Mouse (Mus musculus): Measurements from ENCODE around the gene Trappc5. TPM values are rescaled to one million over a fixed set of nuclear protein-coding genes. Genes with fewer than 3 reads are reported as not detected.
A peak's percentile ranks its signal among the peaks of the same experiment; 100 is the strongest.

The Trappc5 gene
- polyA plus RNA-seq, 1 experiment, result 28.7 TPM

- Histone ChIP-seq H3K4me1 (ENCODE audit: control insufficient read depth, insufficient read depth, low read length) (no peaks in the 10 kb centered on the region; the same call in 1 of the 2 replicates), H3K4me3 (replicated peaks; ENCODE audit: extremely low read depth, low read depth, low read length) (peak within 1 kb of the TSS; percentile 84)
- peak; percentile 94 for TF ChIP-seq CTCF (IDR thresholded peaks at IDR 0.05; ENCODE audit: insufficient read depth, low read length)
- no peak for TF ChIP-seq POLR2A (IDR thresholded peaks at IDR 0.05; ENCODE audit: borderline replicate concordance, extremely low read depth, low read depth, low read length)
- DNase-seq, result peak; percentile 87
- under 1% methylated on average over 23 of the region's 23 CpGs for WGBS
Measured at GRCm38 (mm10) chr8:3671980-3672491, 4.1 kb upstream of the Trappc5 start, which contains the start of gene Fcor. Gene Fcor, minus strand, starts transcription at chr8:3672362.

- TF ChIP-seq POLR2A (IDR thresholded peaks at IDR 0.05; ENCODE audit: borderline replicate concordance, extremely low read depth, low read depth, low read length) (no peak), CTCF (IDR thresholded peaks at IDR 0.05; ENCODE audit: insufficient read depth, low read length) (no peak)
- WGBS, result 54% methylated on average over 3 of the region's 3 CpGs
- Histone ChIP-seq H3K4me1 (ENCODE audit: control insufficient read depth, insufficient read depth, low read length) (no peaks in the 10 kb centered on the region; the same call in 1 of the 2 replicates), H3K4me3 (replicated peaks; ENCODE audit: extremely low read depth, low read depth, low read length) (no peak overlapping the region)
- DNase-seq, result no peak
Measured at GRCm38 (mm10) chr8:3674671-3675070, 1.4 kb upstream of the Trappc5 start.

GRCm38 (mm10) chr8:3676993-3677579 lies 987 bp downstream of the Trappc5 start:
- Histone ChIP-seq H3K4me3 (replicated peaks; ENCODE audit: extremely low read depth, low read depth, low read length) (peak overlapping the region; percentile 92), H3K4me1 (ENCODE audit: control insufficient read depth, insufficient read depth, low read length) (no peaks in the 10 kb centered on the region; the same call in 1 of the 2 replicates)
- TF ChIP-seq POLR2A (IDR thresholded peaks at IDR 0.05; ENCODE audit: borderline replicate concordance, extremely low read depth, low read depth, low read length) (no peak), CTCF (IDR thresholded peaks at IDR 0.05; ENCODE audit: insufficient read depth, low read length) (no peak)
- under 1% methylated on average over 15 of the region's 15 CpGs for WGBS
- DNase-seq, result no peak

GRCm38 (mm10) chr8:3678831-3679230 lies 2.7 kb downstream of the Trappc5 start:
- WGBS, result 97% methylated on average over 23 of the region's 23 CpGs
- DNase-seq, result no peak
- no peaks in the 10 kb centered on the region for H3K4me1 ChIP-seq (ENCODE audit: control insufficient read depth, insufficient read depth, low read length)
- no peak overlapping the region for H3K4me3 ChIP-seq (replicated peaks; ENCODE audit: extremely low read depth, low read depth, low read length)
- TF ChIP-seq POLR2A (IDR thresholded peaks at IDR 0.05; ENCODE audit: borderline replicate concordance, extremely low read depth, low read depth, low read length) (no peak), CTCF (IDR thresholded peaks at IDR 0.05; ENCODE audit: insufficient read depth, low read length) (no peak)

- DNase-seq, result no peak
- 95% methylated on average over 23 of the region's 23 CpGs for WGBS
- TF ChIP-seq CTCF (IDR thresholded peaks at IDR 0.05; ENCODE audit: insufficient read depth, low read length), result no peak
- no peak for TF ChIP-seq POLR2A (IDR thresholded peaks at IDR 0.05; ENCODE audit: borderline replicate concordance, extremely low read depth, low read depth, low read length)
- no peak overlapping the region for H3K4me3 ChIP-seq (replicated peaks; ENCODE audit: extremely low read depth, low read depth, low read length)
- no peaks in the 10 kb centered on the region for H3K4me1 ChIP-seq (ENCODE audit: control insufficient read depth, insufficient read depth, low read length)
Measured at GRCm38 (mm10) chr8:3679236-3679635, 3.1 kb downstream of the Trappc5 start.

GRCm38 (mm10) chr8:3679656-3680055 lies 3.6 kb downstream of the Trappc5 start:
- DNase-seq, result no peak
- Histone ChIP-seq H3K4me1 (ENCODE audit: control insufficient read depth, insufficient read depth, low read length) (no peaks in the 10 kb centered on the region), H3K4me3 (replicated peaks; ENCODE audit: extremely low read depth, low read depth, low read length) (no peak overlapping the region)
- 68% methylated on average over 5 of the region's 5 CpGs for WGBS
- TF ChIP-seq CTCF (IDR thresholded peaks at IDR 0.05; ENCODE audit: insufficient read depth, low read length) (no peak), POLR2A (IDR thresholded peaks at IDR 0.05; ENCODE audit: borderline replicate concordance, extremely low read depth, low read depth, low read length) (no peak)

GRCm38 (mm10) chr8:3682435-3682834 lies 6.3 kb downstream of the Trappc5 start:
- TF ChIP-seq CTCF (IDR thresholded peaks at IDR 0.05; ENCODE audit: insufficient read depth, low read length) (no peak), POLR2A (IDR thresholded peaks at IDR 0.05; ENCODE audit: borderline replicate concordance, extremely low read depth, low read depth, low read length) (no peak)
- Histone ChIP-seq H3K4me1 (ENCODE audit: control insufficient read depth, insufficient read depth, low read length) (no peaks in the 10 kb centered on the region), H3K4me3 (replicated peaks; ENCODE audit: extremely low read depth, low read depth, low read length) (no peak overlapping the region)
- DNase-seq, result no peak
- WGBS, result 92% methylated on average over 5 of the region's 5 CpGs

- Histone ChIP-seq H3K4me1 (ENCODE audit: control insufficient read depth, insufficient read depth, low read length) (no peaks in the 10 kb centered on the region), H3K4me3 (replicated peaks; ENCODE audit: extremely low read depth, low read depth, low read length) (no peak overlapping the region)
- DNase-seq, result no peak
- 56% methylated on average over 6 of the region's 6 CpGs for WGBS
- no peak for TF ChIP-seq CTCF (IDR thresholded peaks at IDR 0.05; ENCODE audit: insufficient read depth, low read length)
- no peak for TF ChIP-seq POLR2A (IDR thresholded peaks at IDR 0.05; ENCODE audit: borderline replicate concordance, extremely low read depth, low read depth, low read length)
Measured at GRCm38 (mm10) chr8:3683408-3684176, 7.5 kb downstream of the Trappc5 start.

GRCm38 (mm10) chr8:3684530-3684929 lies 8.4 kb downstream of the Trappc5 start:
- Histone ChIP-seq H3K4me1 (ENCODE audit: control insufficient read depth, insufficient read depth, low read length) (no peaks in the 10 kb centered on the region), H3K4me3 (replicated peaks; ENCODE audit: extremely low read depth, low read depth, low read length) (no peak overlapping the region)
- no peak for DNase-seq
- TF ChIP-seq POLR2A (IDR thresholded peaks at IDR 0.05; ENCODE audit: borderline replicate concordance, extremely low read depth, low read depth, low read length), result no peak
- no peak for TF ChIP-seq CTCF (IDR thresholded peaks at IDR 0.05; ENCODE audit: insufficient read depth, low read length)

Data from lung, adult 2 months (tissue).